Mouse (Mus musculus): ENCODE data around the gene Cab39l.

DNA sequence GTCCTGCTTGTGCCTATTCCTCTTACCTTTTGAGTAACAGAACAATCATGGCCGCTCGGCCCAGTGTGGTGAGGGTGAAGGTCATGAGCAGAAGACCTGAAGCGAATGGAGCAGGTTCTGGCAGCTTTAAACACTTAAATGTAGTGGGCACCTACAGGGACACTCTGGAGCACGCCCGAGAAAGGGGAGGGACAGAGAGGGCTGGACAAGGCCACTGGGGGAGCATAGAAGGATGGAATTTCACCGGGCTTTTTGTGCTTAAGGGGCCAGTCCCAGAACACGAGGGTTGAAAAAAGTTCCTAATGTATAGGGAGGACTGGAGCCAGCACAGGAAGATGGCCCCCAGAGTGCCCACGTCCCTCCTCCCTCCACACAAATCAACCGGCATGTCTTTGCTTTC is 193.2 kb downstream of the Cab39l start:
- TF ChIP-seq CTCF (IDR thresholded peaks at IDR 0.05; ENCODE audit: low read depth, low read length) (no peak), POLR2A (IDR thresholded peaks at IDR 0.05; ENCODE audit: borderline replicate concordance, low read depth, low read length) (no peak)
